Mouse (Mus musculus): ENCODE results near the gene Lama2.

DNA sequence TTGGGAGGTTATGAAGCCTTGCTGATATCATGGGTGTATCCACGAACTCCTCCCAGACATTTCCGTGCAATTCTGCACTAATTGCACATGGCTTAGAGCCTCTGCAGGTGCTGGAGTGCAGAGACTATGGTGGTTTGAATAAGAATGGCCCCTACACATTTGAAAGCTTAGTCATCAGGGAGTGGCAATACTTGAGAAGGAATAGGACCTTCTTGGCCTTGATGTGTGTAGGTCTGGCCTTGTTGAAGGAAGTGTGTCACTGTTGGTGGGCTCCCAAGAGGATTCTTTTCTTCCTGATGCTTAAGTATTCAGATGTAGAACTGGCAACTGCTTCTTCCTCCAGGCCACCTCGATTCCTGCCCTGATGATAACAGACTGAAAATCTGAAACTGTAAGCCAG lies 661.0 kb downstream of the Lama2 start:
- TF ChIP-seq GATA1 (IDR thresholded peaks at IDR 0.05; ENCODE audit: low read length), result no peak
- TF ChIP-seq TAL1 (IDR thresholded peaks at IDR 0.05; ENCODE audit: low read length), result no peak
